Mouse (Mus musculus) embryonic facial prominence, embryonic 14.5 days (tissue): ENCODE data around the gene Traf3ip3. TPM values are rescaled to one million over a fixed set of nuclear protein-coding genes. Genes with fewer than 3 reads are reported as not detected.

ENCODE experiments used
- ATAC-seq: fragments of 200-750 bp; cut with Nextera tagmentation; 2 replicates; pipeline ENCODE4 v1.8.0; 2017; ENCODE audit warnings: low read depth, moderate number of reproducible peaks, moderate TSS enrichment
- DNase-seq: peaks from one replicate; pipeline ENCODE4 v3.0.0-alpha.2; 2015; ENCODE audit warnings: low spot score
- H3K27ac ChIP-seq: fragments of 300-500 bp; sonication (generic); replicated peaks from 2 replicates; pipeline ENCODE4 v1.5.1; 2014; ENCODE audit warnings: low read depth, mild to moderate bottlenecking, low read length, moderate library complexity
- H3K27me3 ChIP-seq: fragments of 300-500 bp; sonication (generic); replicated peaks from 2 replicates; pipeline ENCODE4 v1.6.1; 2014; ENCODE audit warnings: low read length; ENCODE audit not compliant: control insufficient read depth, insufficient read depth
- H3K36me3 ChIP-seq: fragments of 300-500 bp; sonication (generic); 2 replicates; pipeline ENCODE4 v1.6.1; 2014; ENCODE audit warnings: low read length, mixed read lengths; ENCODE audit not compliant: control insufficient read depth, insufficient read depth
- H3K4me1 ChIP-seq: fragments of 300-500 bp; sonication (generic); 2 replicates; pipeline ENCODE4 v1.6.1; 2014; ENCODE audit warnings: antibody characterized with exemption, low read length; ENCODE audit not compliant: control insufficient read depth, insufficient read depth
- H3K4me2 ChIP-seq: fragments of 300-500 bp; sonication (generic); 2 replicates; pipeline ENCODE4 v1.6.1; 2014; ENCODE audit warnings: low read depth, mild to moderate bottlenecking, low read length, moderate library complexity, mixed read lengths
- H3K4me3 ChIP-seq: fragments of 300-500 bp; sonication (generic); 2 replicates; pipeline ENCODE4 v1.5.1; 2014; ENCODE audit warnings: low read depth, mild to moderate bottlenecking, low read length
- H3K9ac ChIP-seq: fragments of 300-500 bp; sonication (generic); 2 replicates; pipeline ENCODE4 v1.6.1; 2014; ENCODE audit warnings: low read depth, mild to moderate bottlenecking, low read length, moderate library complexity, mixed read lengths
- H3K9me3 ChIP-seq: fragments of 300-500 bp; sonication (generic); 2 replicates; pipeline ENCODE4 v1.6.1; 2016; ENCODE audit warnings: low read length; ENCODE audit not compliant: control insufficient read depth
- WGBS: fragments of 180-500 bp; shearing (Covaris S2); extraction: QIAGEN DNeasy Blood & Tissue Kit; methylation state at CpG from one replicate; pipeline ENCODE4 v1.1.7; 2014; 5-methylcytosine and 5-hydroxymethylcytosine counted together
- polyA plus RNA-seq: library from polyadenylated mRNA; unstranded; fragments of >200 nt; fragmentation: Nextera tagmentation; extraction: Ambion mirVana; gene quantifications from 2 replicates; pipeline ENCODE4 v1.2.1, GENCODE M21; 2014

Gene Traf3ip3
- polyA plus RNA-seq, 1 experiment from 2014 or later, result 39.3 TPM

- Histone ChIP-seq H3K4me1 (peaks cover 5% of the 10 kb centered on the region; the same call in 1 of the 2 replicates), H3K4me2 (no peak overlapping the region), H3K36me3 (peaks cover 19% of the 10 kb centered on the region), H3K9me3 (no peaks in the 10 kb centered on the region), H3K9ac (no peak overlapping the region), H3K4me3 (no peak overlapping the region), H3K27ac (no peak overlapping the region), H3K27me3 (no peaks in the 10 kb centered on the region)
- ATAC-seq (no peak), DNase-seq (no peak)
- 74% methylated on average over 6 of the region's 6 CpGs for WGBS
Observed at GRCm38 (mm10) chr1:193131311-193131948, 70.1 kb downstream of the Traf3ip3 start.

- H3K4me3 ChIP-seq, result no peak overlapping the region
- 85% methylated on average over 8 of the region's 8 CpGs for WGBS
Observed at GRCm38 (mm10) chr1:193130839-193131238, 70.7 kb downstream of the Traf3ip3 start.

GRCm38 (mm10) chr1:193130456-193130825 lies 71.1 kb downstream of the Traf3ip3 start:
- DNase-seq, result no peak
- Histone ChIP-seq H3K4me3 (peak overlapping the region; percentile 100), H3K4me2 (peak overlapping the region; percentile 67), H3K9me3 (no peaks in the 10 kb centered on the region), H3K27me3 (no peaks in the 10 kb centered on the region), H3K4me1 (peaks cover 5% of the 10 kb centered on the region; the same call in 1 of the 2 replicates), H3K36me3 (peaks cover 19% of the 10 kb centered on the region), H3K27ac (no peak overlapping the region), H3K9ac (peak overlapping the region; percentile 58; the same call in 1 of the 2 replicates)
- ATAC-seq, result peak; percentile 27
- WGBS, result 30% methylated on average over 11 of the region's 11 CpGs

More at GRCm38 (mm10) chr1:193130839-193131238, 70.7 kb downstream of the Traf3ip3 start:
- ATAC-seq (no peak), DNase-seq (no peak)
- Histone ChIP-seq H3K4me1 (peaks cover 5% of the 10 kb centered on the region; the same call in 1 of the 2 replicates), H3K27ac (no peak overlapping the region), H3K9ac (no peak overlapping the region), H3K4me2 (peak overlapping the region; percentile 67), H3K27me3 (no peaks in the 10 kb centered on the region), H3K9me3 (no peaks in the 10 kb centered on the region), H3K36me3 (peaks cover 19% of the 10 kb centered on the region)

GRCm38 (mm10) chr1:193129786-193130455 lies 71.6 kb downstream of the Traf3ip3 start, which contains the start of gene Diexf:
Gene Diexf (minus strand): TSS chr1:193130272.
- Histone ChIP-seq H3K4me3 (peak within 1 kb of the TSS; percentile 100), H3K9ac (peak within 1 kb of the TSS; percentile 87), H3K4me2 (peak within 1 kb of the TSS; percentile 67), H3K27ac (no peak within 1 kb of the TSS), H3K4me1 (peaks cover 5% of the 10 kb centered on the region; the same call in 1 of the 2 replicates), H3K36me3 (peaks cover 22% of the 10 kb centered on the region), H3K9me3 (no peaks in the 10 kb centered on the region), H3K27me3 (no peaks in the 10 kb centered on the region)
- DNase-seq (peak; percentile 99), ATAC-seq (peak; percentile 95)
- WGBS, result under 1% methylated on average over 55 of the region's 61 CpGs

GRCm38 (mm10) chr1:193129321-193129720 lies 72.2 kb downstream of the Traf3ip3 start:
- no peaks in the 10 kb centered on the region for H3K27me3 ChIP-seq
- no peaks in the 10 kb centered on the region for H3K9me3 ChIP-seq
- no peak overlapping the region for H3K27ac ChIP-seq
- DNase-seq, result no peak
- peak overlapping the region; percentile 100 for H3K4me3 ChIP-seq
- peak overlapping the region; percentile 67 for H3K4me2 ChIP-seq
- peak overlapping the region; percentile 87 for H3K9ac ChIP-seq
- H3K36me3 ChIP-seq, result peaks cover 28% of the 10 kb centered on the region
- peaks cover 5% of the 10 kb centered on the region; the same call in 1 of the 2 replicates for H3K4me1 ChIP-seq
- no peak for ATAC-seq
- 22% methylated on average over 5 of the region's 5 CpGs for WGBS

- WGBS, result 93% methylated on average over 6 of the region's 6 CpGs
- DNase-seq (no peak), ATAC-seq (no peak)
- H3K9me3 ChIP-seq, result no peaks in the 10 kb centered on the region
- no peak overlapping the region for H3K9ac ChIP-seq
- H3K4me2 ChIP-seq, result no peak overlapping the region
- no peaks in the 10 kb centered on the region for H3K27me3 ChIP-seq
- H3K4me1 ChIP-seq, result peaks cover 5% of the 10 kb centered on the region; the same call in 1 of the 2 replicates
- no peak overlapping the region for H3K27ac ChIP-seq
- no peak overlapping the region for H3K4me3 ChIP-seq
- H3K36me3 ChIP-seq, result peaks cover 41% of the 10 kb centered on the region
Observed at GRCm38 (mm10) chr1:193128055-193128454, 73.4 kb downstream of the Traf3ip3 start.

GRCm38 (mm10) chr1:193125835-193126234 lies 75.7 kb downstream of the Traf3ip3 start:
- Histone ChIP-seq H3K9ac (no peak overlapping the region), H3K4me3 (no peak overlapping the region), H3K9me3 (no peaks in the 10 kb centered on the region), H3K36me3 (peaks cover 62% of the 10 kb centered on the region), H3K4me2 (no peak overlapping the region), H3K4me1 (peaks cover 5% of the 10 kb centered on the region; the same call in 1 of the 2 replicates), H3K27me3 (no peaks in the 10 kb centered on the region), H3K27ac (no peak overlapping the region)
- WGBS, result 70% methylated on average over 4 of the region's 4 CpGs
- peak; percentile 22 for DNase-seq
- no peak for ATAC-seq
